Mouse (Mus musculus): Measurements from ENCODE around the gene Zfr2.

DNA sequence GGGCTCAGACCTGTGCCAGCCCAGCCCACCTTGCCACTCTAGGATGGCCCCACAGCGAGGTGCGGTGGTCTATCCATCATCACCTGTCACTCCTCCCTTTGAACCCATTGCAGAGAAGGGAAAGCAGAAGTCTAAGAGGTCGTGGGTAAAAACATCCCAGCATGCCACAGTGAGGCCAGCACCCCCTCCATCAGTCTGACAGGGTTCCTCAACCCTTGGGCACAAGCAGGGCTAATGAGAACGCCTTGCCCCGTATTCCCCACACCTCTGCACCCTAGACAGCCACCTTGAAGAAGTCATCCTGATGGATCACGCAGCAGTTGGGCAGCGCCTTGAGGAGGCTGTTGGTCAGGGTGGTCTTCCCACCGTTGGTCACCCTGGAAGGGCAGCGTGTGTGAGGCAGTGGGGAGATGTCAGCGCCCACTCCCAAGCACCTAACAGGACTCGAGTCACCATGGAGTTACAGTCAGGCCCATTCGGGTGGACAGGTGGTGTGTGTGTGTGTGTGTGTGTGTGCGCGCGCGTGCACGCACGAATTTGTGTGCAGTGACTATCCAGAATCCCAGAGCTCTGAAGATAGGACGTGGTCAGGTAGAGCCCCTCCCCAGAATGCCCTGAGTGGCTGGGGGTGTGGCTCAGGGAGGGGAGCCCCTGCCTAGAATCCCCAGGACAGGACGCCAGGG lies 32.2 kb upstream of the Zfr2 start:
- no peak for TF ChIP-seq POLR2A (IDR thresholded peaks at IDR 0.05; ENCODE audit: control insufficient read depth, low read depth, low read length)
- no peak for TF ChIP-seq CTCF (IDR thresholded peaks at IDR 0.05; ENCODE audit: control insufficient read depth, insufficient read depth, insufficient replicate concordance, low read depth, low read length)

All from testis, adult 2 months (tissue).